Mouse (Mus musculus): Measurements from ENCODE around the gene Mettl14. TPM values are rescaled to one million over a fixed set of nuclear protein-coding genes. Genes with fewer than 3 reads are reported as not detected.
"Not testable (repeated sequence)": the region's sequence is repeated elsewhere in the genome, so short reads cannot be mapped to it uniquely, and the experiment has no call there.

The Mettl14 gene
- 10 to 100 TPM; 14.2 to 16.3 (median 15.8) TPM for total RNA-seq (2022)

GRCm38 (mm10) chr3:123385486-123386156 lies at the start of gene Mettl14:
TSS of gene Mettl14 (minus strand) at chr3:123386108.
- peak; percentile 95 to 96 for DNase-seq (ENCODE audit: low spot score in 2 of 2)

DNA sequence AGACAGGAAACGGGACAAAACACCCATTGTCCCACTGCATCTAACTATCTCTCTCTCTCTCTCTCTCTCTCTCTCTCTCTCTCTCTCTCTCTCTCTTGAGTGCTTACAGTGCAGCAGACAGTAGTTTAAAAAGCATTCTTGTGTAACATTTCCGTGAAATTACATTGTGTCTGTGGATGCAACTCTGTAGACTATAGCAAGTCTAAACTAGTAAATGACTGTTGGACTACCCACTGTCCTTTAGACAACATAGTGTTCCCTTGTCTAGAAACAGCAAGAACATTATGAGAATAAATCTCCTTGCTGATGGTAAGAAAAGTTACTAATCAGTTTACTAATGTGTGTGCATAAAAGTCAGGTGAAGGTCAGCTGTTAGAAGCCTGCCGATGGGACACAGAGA lies 47.5 kb upstream of the Mettl14 start:
- no peak for DNase-seq (ENCODE audit: low spot score in 2 of 2)

- no peak for DNase-seq (ENCODE audit: low spot score in 2 of 2)
These were observed 46.2 kb upstream of the Mettl14 start for GRCm38 (mm10) chr3:123431951-123432674.

GRCm38 (mm10) chr3:123429597-123430458 lies 43.9 kb upstream of the Mettl14 start:
- no peak for DNase-seq (ENCODE audit: low spot score in 2 of 2)

- no peak for DNase-seq (ENCODE audit: low spot score in 2 of 2)
These were observed 42.1 kb upstream of the Mettl14 start for GRCm38 (mm10) chr3:123428005-123428404.

GRCm38 (mm10) chr3:123425647-123426046 lies 39.7 kb upstream of the Mettl14 start:
- no peak for DNase-seq (ENCODE audit: low spot score in 2 of 2)

DNA sequence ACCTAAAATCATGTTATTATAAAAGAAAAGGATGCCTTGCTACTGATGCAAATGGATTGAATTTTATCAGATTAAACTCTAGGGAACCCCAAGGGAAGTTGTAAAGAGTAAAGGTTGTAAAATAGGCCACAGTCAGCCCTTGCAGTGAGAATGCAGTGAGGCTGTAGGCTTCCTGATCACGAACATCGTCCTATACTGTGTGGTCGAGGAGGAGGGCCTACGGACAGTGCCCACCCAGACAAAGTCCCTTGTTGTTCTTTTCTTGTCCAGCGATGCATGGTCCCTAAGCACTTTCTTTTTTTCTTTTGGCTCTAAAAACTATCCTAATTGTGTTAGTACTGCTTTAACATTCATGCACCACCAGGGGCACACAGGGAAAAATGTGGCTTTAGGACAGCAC lies 27.3 kb upstream of the Mettl14 start:
- no peak for DNase-seq (ENCODE audit: low spot score in 2 of 2)

GRCm38 (mm10) chr3:123411821-123412578 lies 26.1 kb upstream of the Mettl14 start:
- DNase-seq (ENCODE audit: low spot score in 2 of 2): no peak

DNA sequence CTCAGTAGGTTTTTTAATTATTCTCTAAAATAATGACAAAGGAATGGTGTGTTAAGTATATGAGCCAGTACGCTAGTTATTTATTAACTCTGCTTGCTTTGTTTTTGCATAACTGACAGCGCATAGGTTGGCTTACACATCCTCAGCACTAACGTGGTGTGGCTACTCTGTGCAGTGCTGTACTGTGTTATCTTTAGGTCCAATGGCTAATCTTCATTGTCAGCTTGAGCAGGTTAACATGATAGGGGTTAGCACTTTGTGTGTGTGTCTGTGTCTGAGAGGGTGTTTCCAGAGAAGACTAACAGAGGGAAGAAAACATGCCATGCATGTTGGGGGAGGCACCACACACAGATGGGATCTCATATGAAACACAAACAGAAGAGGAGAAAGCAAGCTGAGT lies 19.0 kb upstream of the Mettl14 start:
- no peak for DNase-seq (ENCODE audit: low spot score in 2 of 2)

DNA sequence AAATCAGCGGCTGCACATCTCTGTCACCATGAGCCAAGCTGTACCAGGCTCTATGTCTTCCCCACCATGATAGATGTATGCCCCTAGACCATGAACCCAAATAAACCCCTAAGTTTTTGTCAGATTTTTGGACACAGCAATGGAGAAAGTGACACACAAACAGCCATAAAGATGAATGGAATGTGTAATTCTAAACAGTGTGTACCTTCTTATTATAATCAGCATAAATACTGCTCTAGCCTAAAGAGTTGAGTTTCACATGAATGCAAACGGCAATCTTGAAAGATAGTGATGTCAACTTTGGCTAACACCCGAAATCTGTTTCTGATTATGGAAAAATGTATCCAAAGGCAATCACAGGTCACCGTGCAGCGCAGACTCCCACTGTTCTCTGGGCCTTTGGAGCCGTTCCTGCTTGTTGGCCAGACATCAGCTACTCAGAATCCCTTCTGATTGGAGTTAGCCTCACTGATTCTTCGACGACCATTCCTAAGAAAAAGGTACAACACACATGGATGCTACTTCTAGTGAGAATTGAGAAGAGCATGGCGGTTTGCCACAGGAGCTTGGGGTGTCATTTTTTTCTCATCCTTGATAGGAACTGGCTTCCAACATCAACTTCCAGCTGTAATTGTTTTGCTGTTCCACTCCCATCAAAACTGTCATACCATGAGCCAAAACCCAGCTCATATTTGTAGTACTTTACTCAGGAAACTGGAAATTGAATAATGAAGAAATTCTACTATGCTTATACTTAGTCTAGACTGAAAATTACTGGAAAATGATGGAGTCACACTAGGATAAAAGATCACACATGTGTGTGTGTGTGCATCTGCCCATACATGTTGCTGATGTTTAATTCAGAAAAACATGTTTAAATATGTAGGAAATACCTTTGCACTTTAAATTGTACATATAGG lies 11.9 kb upstream of the Mettl14 start:
- DNase-seq (ENCODE audit: low spot score in 2 of 2): no peak

DNA sequence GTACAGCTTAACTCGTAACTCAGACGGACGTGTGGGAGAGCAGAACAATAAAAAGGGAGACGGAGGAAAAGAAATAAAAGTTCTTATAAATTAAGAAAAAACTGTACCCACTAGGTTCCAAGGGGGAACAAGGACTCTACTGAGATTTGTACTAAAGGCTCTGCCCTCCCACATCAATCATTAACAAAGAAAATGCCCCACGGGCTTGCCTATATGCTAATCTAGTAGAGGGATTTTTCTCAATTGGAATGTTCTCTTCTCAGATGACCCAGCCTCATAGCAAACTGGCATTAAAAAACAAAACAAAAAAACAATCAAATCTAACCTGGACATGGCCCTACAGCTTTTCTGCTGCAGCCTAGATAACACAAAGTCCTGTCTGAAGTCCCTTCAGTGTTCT lies 9.7 kb upstream of the Mettl14 start:
- no peak for DNase-seq (ENCODE audit: low spot score in 2 of 2)

GRCm38 (mm10) chr3:123391180-123391579 lies 5.3 kb upstream of the Mettl14 start:
- DNase-seq (ENCODE audit: low spot score in 2 of 2): no peak

DNA sequence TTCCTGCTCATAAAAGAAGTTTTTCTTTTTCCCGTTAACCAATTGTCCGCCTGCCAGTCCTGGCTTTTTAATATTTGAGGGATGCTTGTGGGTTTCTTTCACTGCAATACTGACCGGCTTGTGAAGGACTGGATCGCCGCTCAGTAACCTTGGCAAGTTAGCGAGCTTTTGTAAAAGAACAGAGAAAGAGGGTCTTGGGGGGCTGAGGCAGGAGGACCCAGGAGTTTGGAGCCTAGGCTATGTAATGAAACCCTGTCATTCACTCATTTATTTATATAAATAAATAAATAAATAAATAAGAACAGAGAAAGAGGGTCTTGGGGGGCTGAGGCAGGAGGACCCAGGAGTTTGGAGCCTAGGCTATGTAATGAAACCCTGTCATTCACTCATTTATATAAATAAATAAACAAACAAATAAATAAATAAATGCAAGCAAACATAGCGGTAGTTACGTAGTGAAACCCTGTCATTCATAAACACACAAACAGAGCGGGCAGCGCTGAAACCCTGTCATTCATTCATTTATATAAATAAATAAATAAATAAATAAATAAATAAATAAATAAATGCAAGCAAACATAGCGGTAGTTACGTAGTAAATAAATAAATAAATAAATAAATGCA lies 361 bp upstream of the Mettl14 start:
- not testable (repeated sequence) for DNase-seq (ENCODE audit: low spot score in 2 of 2)

DNA sequence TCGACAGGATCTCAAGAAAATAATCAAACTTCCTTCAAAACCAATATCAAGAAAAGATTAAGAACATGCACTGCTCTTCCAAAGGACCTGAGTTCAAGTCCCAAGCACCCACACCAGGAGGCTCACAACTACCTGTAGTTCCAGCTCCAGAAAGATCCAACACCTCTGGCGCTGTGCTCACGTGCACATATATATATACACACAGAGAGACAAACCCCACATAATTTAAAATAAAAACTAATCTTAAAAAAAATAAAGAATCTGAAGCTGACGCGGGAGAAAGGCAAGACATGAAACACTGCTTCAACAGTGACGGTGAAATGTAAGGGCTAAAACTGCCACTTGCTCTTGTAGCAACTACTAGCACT lies 806 bp downstream of the Mettl14 start:
- no peak for DNase-seq (ENCODE audit: low spot score in 2 of 2)

DNA sequence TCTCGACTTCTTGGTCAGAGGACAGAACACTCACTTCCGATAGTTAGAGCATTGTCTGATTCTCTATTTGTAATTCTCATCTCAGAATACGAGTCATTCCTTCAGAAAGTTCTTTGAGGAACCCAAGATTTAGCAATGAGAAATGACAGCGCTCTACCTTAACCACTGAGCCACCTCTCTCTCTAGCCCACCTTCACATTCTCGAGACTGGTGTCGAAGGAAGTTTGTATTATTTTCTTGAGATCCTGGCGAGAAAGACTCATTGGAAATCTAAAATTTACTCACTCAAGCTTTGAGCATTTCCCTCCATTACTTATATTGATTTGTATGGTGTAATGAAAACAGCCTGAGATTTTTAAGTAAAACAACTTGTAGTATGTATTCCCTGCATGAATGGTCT lies 1.5 kb downstream of the Mettl14 start:
- DNase-seq (ENCODE audit: low spot score in 2 of 2): no peak

DNA sequence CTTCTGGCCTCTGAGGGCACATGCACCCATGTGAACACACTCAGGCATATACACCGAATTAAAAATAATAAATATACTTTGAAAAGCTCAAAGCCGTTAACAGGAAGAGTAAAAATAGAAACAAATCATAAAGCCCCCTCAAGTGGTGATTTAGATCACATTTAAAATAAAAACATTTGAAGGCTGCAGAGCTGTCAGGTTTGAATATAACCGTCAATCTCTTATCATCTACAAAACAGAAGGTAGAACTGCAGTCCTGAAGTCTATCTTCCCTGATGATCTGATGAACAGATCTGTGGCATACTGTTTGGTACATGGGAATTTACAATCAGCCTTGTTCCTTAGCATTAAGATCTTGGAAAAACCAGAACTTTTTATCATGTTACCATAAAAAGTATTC lies 9.3 kb downstream of the Mettl14 start:
- DNase-seq (ENCODE audit: low spot score in 2 of 2): no peak

DNA sequence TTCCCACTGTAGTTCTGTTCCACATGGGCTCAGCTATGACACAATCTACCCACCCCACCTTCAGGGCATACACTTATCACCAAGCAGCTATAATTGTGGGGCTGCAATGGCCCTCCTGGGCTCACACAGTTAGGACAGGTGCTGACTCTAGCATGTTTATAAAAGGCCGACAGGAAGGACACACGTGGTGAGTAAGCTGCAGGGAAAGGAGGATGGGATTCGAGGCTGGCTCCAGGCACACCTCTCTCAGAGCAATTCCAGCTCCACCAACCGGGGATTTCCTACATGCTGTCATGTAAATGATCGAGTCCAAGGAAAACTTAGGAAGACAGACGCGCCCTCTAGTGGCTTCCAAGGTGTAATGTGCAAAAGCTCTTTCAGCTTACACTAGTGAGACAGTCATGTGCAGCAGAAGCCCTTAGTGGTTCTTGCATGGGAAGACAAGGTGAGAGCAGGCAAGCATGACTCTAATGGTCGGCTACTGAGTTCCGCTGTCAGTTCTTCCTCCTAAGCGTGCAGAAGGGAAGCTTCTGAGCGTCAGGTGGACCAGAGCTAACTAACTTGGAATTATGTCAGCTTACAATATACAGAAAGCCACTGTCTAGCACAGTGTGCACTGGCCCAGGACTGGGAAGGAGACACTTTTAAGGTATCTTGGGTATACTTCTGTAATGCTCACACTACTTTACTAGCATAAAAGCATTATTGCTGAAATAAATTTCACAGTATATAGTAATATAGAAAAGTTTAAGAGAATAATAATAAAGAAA lies 14.0 kb downstream of the Mettl14 start:
- DNase-seq (ENCODE audit: low spot score in 2 of 2): peak; percentile 48 to 70

- no peak for DNase-seq (ENCODE audit: low spot score in 2 of 2)
These were observed 15.0 kb downstream of the Mettl14 start for GRCm38 (mm10) chr3:123370927-123371326.

DNA sequence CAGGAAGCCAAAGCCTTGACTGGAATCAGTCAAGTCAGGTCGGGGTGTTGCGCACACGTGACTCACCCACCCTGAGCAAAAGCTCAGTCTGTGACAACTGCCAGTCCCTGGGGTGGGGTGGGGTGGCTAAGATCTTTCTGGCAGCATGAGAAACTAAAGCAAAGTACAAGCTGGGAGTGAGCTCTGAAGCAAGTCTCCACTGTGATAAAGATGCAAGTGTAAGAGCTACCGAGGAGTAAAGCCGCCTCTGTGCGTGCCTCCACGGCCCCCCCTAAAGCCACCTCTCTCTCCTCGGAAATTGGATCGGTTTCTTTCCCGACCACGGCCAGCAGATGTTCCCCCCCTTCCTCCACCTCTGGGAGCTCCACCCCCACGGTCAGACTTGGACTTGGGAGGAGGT lies 16.7 kb downstream of the Mettl14 start:
- DNase-seq (ENCODE audit: low spot score in 2 of 2): no peak
